Mouse (Mus musculus) mesoderm, embryonic 11.5 days (tissue): Measurements from ENCODE around the gene Hist1h2af.

ENCODE experiments used
- DNase-seq: peaks from one replicate; pipeline ENCODE4 v3.0.0-alpha.2; 2012; ENCODE audit warnings: low read depth, low spot score

Gene Hist1h2af

DNA sequence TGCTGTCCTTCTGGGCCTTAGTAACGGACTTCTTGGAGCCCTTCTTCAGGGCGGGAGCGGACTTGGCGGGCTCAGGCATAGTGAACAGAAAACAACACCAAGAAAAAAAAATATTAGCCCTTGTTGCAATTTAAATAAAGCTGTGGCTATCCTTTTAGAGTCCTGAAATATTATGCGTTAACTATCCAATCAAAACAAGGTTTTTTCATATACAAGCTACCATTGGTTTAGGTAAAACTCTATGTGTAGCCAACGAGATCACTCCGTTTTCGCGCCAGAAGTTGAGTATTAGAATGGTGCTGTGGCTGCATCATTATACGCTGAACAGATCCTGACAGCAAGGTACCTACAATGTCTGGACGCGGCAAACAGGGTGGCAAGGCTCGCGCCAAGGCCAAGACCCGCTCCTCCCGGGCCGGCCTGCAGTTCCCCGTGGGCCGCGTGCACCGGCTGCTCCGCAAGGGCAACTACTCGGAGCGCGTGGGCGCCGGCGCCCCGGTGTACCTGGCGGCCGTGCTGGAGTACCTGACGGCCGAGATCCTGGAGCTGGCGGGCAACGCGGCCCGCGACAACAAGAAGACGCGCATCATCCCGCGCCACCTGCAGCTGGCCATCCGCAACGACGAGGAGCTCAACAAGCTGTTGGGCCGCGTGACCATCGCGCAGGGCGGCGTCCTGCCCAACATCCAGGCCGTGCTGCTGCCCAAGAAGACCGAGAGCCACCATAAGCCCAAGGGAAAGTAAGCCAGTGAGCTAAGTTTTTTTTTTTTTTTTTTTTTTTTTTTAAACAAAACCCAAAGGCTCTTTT is at the start of gene Hist1h2af:
TSS of gene Hist1h2af (plus strand) at position 347 of the 808 bp plus-strand sequence.
- DNase-seq: peak; percentile 91

DNA sequence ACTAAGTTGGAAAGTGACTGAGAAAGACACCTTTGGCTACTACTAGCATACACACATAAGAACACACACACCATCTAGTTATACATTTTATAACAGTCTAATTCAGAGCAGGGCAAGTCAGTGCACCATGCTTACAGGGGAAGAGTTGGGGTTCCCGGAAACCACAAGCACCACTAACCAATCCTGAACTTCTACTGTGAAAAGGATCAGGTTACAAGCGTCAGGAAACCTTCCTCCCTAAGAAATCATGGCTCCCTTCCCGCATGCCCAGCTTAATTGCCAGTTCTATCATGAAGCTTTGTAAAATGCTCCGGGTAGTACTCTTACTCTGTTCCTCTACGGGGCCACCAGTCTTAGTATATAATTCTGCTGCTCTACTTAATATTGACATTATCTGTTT is 48.4 kb upstream of the Hist1h2af start:
- no peak for DNase-seq

DNA sequence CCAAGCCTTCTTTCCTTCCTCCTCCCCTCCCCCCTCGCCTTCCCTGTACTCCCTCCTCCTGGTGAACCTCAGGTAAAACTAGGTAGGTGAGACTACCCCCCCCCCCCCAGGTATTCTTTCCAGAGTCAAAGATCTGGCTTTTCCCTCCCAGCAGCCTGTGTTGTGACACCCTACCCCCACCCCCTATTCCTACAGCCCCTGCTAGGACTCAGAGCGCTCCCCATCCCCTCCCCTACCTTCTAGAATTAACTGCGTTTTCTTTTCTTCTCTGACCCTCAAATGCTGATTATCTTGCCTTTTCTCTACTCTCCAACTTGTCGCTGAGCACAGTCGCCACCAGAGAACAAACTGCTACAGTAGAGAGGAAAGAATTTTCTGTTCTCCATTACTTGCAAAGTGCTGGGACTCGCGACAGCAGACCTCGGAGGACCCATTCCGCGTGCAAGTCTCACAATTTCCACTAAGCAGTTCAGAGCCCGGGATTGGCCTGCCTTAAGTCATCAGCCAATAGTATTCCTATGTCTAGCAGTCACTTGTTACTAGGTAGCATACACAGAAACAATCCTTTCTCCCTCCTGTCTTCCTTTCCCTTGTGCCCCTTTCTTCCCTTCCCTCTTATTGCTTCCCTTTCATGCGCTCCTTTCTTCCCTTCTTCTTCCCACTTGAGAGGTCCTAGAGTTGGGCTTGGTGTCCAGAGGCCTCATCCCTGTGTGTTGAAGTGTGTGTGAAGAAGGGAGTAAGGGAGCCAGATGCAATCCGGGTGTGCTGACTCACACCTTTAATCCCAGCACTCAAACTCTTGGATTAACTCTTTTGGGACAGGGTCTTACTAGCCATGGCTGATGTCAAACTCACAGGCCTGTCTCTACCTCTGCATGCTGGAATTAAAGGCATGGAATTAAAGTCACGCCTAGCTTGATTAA is 45.0 kb upstream of the Hist1h2af start, which contains the start of gene Btn2a2:
TSS of gene Btn2a2 (minus strand) at position 458 of the 923 bp plus-strand sequence.
- peak; percentile 88 for DNase-seq

DNA sequence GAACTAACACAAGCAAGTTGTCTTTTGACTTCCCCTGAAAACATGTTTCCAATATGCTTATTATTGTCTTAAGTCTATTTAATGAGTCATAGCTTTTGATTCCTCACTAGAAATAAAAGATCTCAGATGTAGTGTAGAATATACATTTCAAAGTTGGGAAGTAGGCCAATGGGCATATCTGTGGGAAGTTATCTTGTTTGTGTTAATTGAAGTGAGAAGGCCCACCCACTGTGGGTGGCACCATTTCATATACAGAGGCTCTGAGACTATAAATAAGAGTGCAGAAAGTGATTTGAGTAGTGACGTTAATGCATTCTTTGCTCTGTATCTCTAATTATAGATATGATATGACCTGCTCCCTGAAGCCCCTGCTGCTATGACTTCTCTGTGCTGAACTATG is 42.8 kb upstream of the Hist1h2af start:
- no peak for DNase-seq

DNA sequence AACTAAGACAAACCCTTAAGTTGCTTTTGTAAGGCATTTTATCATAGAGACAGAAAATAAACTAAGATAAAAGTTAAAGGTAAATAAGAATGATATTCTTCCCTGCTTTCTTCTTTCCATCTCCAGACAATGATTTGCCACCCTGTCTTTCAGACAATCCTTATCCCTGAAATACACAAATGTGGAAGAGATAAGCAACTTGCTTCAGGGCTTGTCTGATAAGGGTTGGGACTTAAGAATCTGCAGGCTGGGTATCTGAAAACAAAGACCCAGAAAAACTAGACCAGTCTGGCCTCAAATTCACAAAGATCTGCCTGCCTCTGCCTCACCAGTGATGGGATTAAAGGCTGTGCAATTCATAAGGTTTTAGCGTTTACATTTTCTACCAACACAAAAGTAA is 42.4 kb upstream of the Hist1h2af start:
- DNase-seq: no peak

DNA sequence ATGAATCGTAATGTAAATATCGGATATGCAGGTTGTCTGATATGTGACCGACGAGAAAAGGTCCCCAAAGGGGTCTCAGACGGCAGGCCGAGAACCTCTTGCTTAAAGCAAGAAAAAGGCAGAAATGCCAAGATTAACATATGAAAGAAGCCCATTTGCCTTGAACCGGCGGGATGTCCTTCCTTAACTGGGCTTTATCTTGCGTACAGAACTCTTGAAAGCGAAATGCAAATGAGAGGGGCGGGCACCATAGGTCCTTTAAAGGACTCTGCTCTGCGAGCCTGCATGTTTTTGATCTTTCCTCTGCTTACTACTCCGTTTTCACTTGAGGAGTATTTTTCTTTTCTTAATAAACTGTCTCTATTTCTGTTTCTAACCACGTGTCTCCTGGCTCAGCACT is 41.7 kb upstream of the Hist1h2af start:
- no peak for DNase-seq

DNA sequence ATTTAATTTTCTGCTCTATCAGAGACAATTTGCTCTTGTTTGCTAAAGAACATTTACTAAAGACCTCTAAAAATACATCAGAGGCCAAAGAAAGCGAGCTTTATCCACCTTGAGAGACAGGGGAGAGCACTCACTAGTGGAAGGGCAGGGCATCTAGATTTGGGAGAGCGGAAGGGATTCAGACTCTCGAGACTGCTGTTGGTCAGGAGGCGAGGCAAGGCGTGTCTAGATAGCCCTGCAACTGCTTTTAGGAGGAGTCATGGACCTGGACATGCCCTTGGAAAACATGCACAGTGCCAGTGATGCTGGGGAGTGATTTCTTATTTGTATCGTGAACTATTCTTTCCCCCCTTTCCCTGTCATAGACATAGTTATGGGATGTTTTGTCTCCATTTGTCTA is 38.2 kb upstream of the Hist1h2af start:
- DNase-seq: no peak

DNA sequence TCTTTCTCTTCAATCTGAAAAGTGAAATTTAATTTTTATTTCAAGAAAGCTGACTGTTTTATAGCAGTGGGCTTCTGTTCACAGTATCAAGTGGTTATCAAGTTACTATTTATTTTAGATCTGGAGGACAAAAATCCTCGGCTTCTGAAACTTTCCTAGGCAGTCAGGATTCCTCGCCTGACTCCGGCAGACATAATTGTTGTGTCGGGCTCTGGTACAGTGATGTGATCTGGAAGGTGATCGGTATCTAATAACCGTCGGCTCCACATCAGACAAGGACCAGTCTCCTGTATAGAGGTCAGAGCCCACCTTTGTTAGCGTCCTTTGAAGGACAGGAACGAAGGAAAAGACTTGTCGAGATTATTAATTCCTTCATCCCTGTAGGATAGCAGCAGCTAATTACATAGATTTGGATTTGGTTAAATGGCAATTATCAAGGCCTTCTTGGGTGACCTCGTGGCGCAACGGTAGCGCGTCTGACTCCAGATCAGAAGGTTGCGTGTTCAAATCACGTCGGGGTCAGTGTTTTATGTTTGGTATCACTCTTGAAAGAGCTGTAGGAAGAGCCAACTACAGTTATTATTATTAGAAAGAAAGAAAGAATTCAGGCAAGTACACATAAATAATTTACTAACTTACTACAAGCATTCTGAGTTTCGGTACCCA is 35.9 kb upstream of the Hist1h2af start:
- peak; percentile 70 for DNase-seq

DNA sequence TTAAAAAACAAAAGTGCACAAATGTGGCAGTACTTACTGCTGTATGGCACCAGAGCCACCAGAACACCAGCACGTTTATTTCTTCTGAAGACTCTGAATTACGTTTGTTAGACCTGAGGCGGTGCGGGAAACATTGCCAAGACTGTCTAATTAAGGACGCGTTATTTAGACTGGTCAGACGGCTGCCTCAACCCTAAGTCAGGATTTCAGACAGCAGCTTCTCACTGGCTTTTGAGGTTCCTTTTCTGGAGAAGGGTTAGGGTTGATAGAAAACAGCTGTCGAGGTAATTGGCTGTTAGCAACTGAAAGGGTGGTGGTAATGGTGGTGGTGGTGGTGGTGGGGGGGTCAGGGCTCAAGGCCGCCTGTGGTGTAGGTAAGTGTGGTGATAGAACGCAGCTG is 35.1 kb upstream of the Hist1h2af start:
- DNase-seq: no peak

DNA sequence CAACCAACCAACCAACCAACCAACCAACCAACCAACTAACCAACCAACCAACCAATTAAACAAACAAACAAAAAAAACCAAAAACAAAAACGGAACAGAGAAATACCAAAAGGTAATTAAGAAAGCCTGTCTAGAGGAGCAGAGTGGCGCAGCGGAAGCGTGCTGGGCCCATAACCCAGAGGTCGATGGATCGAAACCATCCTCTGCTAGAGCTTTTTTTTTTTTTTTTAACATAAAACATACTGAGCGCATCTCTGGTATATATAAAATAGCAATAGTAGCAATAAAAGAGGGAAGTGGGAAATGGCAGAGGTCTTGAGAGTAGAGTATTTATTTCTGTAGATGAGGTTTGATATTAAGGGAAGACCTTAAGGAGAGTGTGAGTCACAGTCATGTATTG is 33.8 kb upstream of the Hist1h2af start:
- no peak for DNase-seq

DNA sequence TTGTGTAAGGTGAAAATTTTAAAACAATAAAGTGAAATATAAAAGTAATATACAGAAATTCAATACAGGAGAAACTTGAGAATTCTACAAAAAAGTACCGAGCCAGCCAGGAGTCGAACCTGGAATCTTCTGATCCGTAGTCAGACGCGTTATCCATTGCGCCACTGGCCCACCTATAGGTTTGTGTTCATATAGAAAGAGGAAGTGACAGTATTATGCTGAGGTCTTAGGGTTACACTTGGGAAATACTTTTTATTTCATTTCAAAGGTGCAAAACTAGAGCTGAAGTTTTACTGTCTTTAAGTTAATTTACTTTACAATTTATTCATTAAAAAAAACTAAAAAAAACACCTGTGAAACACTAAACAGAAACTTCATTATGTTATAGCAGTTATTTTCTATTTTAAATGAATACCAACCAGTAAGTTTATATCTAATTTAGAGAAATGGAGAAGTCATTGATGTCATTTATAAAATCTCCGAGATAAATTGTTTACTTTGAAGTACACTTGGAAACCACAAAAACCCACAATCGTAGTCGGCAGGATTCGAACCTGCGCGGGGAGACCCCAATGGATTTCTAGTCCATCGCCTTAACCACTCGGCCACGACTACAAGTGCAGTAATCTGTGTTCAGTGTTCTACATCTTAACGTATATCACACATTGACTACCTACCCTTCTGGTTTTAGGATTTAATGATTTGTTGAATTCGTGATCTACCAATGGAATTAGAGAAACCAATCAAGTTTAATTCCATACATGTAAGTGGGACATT is 33.1 kb upstream of the Hist1h2af start:
- DNase-seq: peak; percentile 89

DNA sequence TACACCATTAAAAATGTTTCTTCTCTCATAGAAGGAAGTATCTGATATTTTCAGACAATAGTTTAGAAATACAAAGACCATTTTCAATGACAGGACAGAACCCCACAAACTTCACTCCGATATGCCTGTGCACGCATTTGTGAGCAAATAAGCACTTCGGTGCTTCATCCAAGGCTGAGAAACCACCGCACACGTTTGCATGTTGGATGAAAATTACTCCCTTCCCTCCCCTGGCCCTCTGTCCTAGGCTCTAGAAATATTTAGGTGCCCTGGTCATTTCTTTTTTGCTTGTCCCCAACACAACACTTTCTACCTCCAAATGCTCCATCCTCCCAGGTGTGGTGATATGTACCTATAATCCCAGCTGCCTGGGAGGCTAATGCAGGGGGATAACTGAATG is 32.2 kb upstream of the Hist1h2af start:
- no peak for DNase-seq

DNA sequence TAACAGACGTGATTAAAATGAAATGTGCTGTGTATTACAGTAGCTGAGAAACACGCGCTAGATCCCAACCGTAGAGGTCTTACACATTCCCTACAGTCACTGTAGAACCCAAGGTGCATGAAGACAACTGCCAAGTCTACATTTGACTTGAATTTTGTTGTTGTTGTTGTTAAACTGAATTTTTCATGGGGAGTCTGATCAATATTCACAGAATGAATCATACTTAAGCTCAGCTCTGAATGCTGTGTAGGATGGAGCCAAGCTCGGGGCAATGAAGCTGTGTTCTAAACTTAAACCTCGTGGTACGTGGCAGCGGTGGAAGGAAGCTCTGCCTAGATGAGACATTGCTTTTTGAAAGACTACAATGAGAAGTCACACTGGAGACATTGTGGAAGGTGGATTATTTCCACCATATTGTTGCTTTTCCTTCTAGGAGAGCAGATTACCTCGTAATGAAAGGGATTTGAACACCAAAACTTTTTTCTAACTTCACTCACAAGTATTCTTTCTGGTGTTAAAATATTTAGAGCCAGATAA is 31.6 kb upstream of the Hist1h2af start:
- DNase-seq: no peak

DNA sequence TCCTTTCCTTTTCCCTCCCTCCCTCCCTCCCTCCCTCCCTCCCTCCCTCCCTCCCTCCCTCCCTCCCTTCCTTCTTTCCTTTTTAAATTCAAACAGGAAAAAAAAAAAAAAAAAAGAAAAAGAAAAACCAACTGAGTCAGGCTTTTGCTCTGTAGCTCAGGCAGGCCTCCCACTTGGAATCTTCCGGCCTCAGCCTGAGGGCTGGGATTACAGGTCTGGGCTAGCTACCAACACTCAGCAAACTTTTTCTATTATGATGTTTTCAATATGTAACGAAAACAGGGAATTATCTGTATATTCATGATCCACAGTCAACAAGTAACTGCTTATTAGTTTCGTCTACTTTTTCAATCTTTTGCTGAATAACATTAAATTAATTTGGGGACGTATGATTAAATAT is 30.8 kb upstream of the Hist1h2af start:
- no peak for DNase-seq

DNA sequence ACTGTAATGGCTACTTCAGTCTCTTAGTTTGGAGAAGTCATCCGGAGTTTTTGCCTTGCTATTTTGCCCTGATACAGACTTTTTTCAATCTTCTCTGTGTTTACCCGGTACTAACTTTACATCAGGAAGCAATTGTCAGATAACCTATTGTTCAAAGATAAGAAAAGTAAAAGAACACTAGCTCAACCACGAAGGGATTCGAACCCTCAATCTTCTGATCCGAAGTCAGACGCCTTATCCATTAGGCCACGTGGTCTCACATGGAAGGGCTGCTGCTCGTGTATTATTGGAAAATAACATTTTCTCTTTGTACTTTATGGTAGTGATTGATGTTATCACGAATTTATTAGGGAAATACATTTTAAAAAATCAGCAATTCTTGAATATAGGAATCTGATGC is 29.9 kb upstream of the Hist1h2af start:
- peak; percentile 75 for DNase-seq

DNA sequence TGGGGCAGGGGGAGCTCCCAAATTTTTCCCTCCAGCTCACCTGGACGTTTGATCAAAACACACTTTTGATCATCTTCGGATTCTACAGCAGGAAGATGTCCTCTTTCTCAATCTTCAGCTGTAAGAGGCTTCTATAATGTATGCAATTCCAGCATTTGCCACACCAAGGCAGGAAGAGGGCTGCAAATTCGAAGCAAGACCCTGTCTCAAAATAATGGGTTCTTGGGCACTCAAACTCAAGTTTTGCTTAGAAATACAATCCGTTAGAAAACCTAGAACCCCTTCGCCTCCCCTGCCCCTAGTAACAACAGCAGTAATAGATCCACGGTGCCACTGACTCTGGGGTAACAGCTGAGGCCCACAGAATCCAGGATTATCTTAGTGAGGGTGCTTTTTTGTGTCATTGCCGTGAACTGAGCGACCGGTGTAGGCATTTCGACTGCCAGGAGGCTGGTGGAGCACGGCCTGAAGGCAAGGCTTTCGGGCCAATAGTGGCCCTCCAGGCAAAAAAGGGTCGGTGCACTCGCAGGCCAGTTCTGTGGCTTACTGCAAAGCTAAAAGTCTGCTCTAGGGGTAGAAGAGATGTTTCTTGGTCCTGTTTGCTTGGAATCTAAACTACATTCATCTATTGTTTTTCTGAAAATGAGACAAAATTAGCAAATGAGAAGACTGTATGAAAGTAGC is 27.9 kb upstream of the Hist1h2af start:
- no peak for DNase-seq

DNA sequence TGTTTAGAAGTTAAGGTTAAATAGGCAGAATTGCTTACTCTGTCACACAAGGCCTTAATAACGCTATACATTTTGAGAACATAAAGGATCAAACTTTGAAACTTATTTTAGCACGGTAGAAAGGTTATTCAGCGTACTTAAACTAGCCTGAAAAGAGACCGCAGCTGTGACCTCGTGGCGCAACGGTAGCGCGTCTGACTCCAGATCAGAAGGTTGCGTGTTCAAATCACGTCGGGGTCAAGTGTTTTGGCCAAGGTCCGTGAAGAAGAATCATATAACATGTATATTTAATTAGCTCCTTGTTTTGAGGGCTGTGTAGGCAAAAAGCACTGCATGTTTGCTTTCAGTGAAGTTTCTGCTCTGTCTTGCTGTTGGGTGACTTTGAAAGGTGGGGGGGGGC is 27.4 kb upstream of the Hist1h2af start:
- DNase-seq: peak; percentile 78

DNA sequence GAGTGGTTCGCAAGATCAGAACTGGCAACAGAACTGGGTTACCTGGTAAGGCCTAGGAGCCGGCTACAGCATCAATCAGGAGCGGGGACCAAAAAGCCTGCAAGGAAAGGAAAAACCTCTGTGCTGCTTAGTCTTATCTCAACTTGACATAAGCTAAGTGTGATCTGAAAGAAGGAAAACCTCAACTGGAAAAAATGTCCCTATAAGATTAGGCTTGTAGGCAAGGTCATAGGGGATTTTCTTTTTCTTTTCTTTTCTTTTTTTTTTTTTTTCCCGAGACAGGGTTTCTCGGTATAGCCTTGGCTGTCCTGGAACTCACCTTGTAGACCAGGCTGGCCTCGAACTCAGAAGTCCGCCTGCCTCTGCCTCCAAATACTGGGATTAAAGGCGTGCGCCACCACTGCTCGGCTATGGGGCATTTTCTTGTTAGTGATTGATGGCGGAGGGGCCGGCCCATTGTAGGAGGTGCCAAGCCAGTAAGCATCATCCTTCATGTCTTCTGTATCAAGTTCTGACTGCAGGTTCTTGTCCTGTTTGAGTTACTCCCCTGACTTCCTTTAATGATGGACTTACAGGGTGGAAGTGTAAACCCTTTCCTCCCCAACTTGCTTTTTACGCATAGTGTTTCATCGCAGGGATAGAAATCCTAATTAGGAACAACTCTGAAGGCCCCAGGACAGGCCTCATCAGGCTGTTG is 26.7 kb upstream of the Hist1h2af start:
- DNase-seq: no peak

DNA sequence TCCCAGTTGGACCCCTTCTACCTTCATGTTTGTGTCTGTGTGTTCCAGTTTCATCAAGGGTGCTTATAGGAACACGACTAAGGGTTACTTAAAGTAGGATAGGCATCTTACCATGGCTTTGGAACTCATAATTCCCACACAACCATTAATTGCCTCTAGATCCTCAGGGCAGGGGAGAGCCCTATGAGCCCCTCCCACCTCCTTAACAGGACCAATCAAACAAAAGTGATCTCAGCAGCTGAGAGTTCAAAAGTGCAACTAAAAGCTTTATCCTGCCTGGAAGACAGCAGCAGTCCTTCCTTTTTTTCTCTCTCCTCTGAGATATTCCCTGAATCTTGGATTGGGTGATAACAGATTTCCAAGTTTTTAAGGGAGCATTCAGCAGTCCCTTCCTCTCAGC is 23.6 kb upstream of the Hist1h2af start:
- no peak for DNase-seq

DNA sequence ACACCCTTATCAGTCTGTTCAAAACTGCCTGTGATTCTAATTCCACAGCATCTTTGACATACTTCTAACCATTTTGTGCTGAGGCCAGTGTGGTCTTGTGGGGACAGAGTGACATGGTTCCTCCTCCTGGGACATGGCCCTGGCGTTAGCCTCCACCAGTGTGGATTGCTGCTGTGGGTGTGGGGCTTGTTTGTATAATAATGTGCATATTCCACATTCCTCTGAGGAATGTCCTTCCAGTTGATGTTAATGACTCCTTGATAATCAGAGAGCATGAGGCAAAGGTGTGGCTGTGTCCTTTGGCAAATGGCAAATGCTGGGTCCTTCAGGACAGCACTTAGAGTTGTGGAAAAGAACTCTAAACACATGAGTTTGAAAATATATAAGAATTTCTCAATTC is 20.2 kb upstream of the Hist1h2af start:
- no peak for DNase-seq
